Mouse (Mus musculus) left cerebral cortex, postnatal 4 days (tissue): ENCODE results near the gene Rpp40. TPM values are rescaled to one million over a fixed set of nuclear protein-coding genes. Genes with fewer than 3 reads are reported as not detected.

Experiments used
- DNase-seq: peaks from one replicate; pipeline ENCODE4 v3.0.0-alpha.2; 2022
- intact Hi-C: fragments of 180-260 bp; cut with DNase I; formaldehyde crosslinking; loops from one replicate; pipeline ENCODE4 v1.15.1; 2025
- total RNA-seq, 2 experiments: library from RNA; stranded (reverse); gene quantifications; 2 replicates each; pipeline ENCODE4 v1.2.3; 2021

Gene Rpp40
- total RNA-seq, 2 experiments from 2014 or later, result 4.4 to 6.3 TPM

DNA sequence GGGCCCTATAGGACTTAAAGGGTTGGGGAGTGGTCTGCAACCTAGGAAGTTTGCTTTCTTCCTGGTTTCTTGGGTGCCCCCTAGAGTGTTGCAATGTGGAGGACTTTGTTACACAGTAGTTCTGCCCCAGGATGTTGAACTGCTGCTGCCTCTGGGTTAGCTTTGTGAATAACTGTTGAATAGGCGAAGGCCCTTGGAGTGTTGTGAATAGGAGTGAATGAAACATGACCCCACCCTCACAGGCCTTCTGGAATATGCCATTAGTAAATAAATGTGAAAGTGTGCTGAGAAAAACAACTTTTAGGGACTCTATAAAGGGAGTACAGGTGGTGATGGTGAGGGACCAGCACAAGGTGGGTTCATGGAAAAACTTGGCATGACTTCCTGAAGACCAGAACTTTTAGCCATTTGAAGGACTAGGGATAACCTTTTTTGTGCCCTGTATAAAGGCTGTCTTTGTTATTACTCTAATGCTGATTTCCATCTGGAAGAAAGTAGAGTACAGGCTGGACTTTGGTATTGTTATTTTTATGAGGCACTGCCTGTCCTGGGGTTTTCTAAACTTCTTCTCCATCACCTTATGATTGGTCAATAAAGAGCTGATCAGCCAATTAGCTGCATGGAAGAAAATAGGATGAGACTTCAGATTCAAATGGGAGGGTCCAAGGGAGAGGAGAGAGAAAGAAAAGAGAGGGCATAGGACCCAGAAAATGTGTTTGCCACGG lies 53.1 kb downstream of the Rpp40 start:
- intact Hi-C loops, result no loop called here
- DNase-seq, result no peak

DNA sequence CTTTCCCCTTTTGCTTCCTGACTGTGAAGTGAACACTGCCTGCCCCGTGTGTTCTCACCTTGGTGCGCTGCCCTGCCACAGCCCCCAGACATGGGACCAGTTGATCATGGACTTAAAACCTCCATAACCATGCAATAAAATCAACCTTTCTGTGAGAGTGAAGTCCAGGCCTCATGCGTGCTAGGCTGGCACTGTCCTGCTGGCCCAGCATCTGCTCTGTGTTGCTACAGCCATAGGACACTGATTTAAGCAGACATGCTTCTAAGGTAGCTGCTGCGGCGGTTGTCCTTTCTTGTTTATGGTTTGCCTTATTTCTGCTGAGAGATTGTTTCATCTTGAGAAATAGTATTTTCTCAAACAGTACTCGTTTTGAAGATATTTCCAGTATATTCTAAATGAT lies 54.6 kb downstream of the Rpp40 start:
- DNase-seq, result no peak
- intact Hi-C loops, result no loop called here

DNA sequence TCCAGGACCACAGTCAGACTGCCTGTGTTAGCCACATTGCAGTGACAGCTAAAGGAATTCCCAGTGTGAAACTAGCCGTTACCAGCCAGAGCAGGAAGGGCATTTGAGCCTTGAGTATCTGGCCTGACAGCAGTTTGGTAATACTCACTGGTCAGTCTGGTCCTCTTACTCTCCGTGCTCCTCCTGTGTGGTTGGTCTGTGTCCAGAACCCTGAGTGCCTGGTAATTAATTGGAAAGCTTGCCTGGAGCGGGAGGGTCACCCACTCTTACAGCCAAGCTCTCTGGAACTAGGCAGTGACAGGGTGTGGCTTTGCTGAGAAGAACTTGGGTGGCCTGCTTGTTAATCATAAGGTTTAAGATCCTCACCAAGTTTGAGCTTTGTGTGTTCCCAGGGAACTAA lies 57.5 kb downstream of the Rpp40 start:
- intact Hi-C loops, result no loop called here
- DNase-seq, result peak; percentile 37

DNA sequence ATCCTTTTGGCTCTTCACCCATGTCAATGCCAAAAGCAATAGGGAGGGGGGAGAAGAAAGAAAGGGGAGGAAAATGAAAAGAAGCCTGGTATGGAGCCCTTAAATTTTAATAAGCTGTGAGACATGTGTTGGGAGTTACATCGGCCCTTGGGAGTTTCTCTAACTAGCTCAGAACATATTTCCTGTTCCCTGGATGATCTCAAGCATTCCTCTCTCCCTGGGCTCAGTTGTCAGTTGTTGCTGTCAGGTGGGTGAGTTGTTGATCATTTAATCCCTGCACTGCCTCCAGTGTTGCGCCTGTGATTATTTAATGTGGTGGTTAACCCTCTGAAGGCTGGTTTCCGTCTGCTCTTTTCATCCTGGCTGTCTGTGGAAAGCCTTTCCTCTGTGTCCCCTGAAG lies 60.9 kb downstream of the Rpp40 start:
- DNase-seq, result no peak
- intact Hi-C loops, result no loop called here

Other genes starting within 250 kb of the Rpp40 start
- gene Cdyl, start 246.5 kb downstream of the Rpp40 start, total RNA-seq, result 1 to 10 TPM; 8.1 to 8.2 TPM
- 1 to 10 TPM; 1.1 to 1.3 TPM for gene Ppp1r3g, start 52.5 kb upstream of the Rpp40 start, total RNA-seq
- 10 to 100 TPM; 29.5 to 31.5 TPM for gene Fars2, start 211.1 kb upstream of the Rpp40 start, total RNA-seq
- 10 to 100 TPM; 17.3 to 19.9 TPM for gene Lyrm4, start 211.2 kb upstream of the Rpp40 start, total RNA-seq